Mouse (Mus musculus) midbrain, embryonic 16.5 days (tissue): ENCODE data around the gene Rpl36al. TPM values are rescaled to one million over a fixed set of nuclear protein-coding genes. Genes with fewer than 3 reads are reported as not detected.

Source experiments
- ATAC-seq: fragments of 200-750 bp; cut with Nextera tagmentation; 2 replicates; pipeline ENCODE4 v1.8.0; 2017; ENCODE audit warnings: moderate TSS enrichment
- H3K27ac ChIP-seq: fragments of 300-500 bp; sonication (generic); 2 replicates; pipeline ENCODE4 v1.5.1; 2014; ENCODE audit warnings: mild to moderate bottlenecking, low read length, mixed read lengths
- H3K27me3 ChIP-seq: fragments of 300-500 bp; sonication (generic); 2 replicates; pipeline ENCODE4 v1.6.1; 2014; ENCODE audit warnings: low read depth, low read length, mixed read lengths; ENCODE audit not compliant: control insufficient read depth, insufficient read depth
- H3K36me3 ChIP-seq: fragments of 300-500 bp; sonication (generic); 2 replicates; pipeline ENCODE4 v1.6.1; 2014; ENCODE audit warnings: mild to moderate bottlenecking, low read length, moderate library complexity, mixed read lengths; ENCODE audit not compliant: control insufficient read depth, insufficient read depth
- H3K4me1 ChIP-seq: fragments of 300-500 bp; sonication (generic); 2 replicates; pipeline ENCODE4 v1.6.1; 2014; ENCODE audit warnings: mild to moderate bottlenecking, low read length, mixed read lengths; ENCODE audit not compliant: control insufficient read depth, insufficient read depth
- H3K4me2 ChIP-seq: fragments of 300-500 bp; sonication (generic); 2 replicates; pipeline ENCODE4 v1.6.1; 2014; ENCODE audit warnings: mild to moderate bottlenecking, low read length, mixed read lengths
- H3K4me3 ChIP-seq: fragments of 300-500 bp; sonication (generic); 2 replicates; pipeline ENCODE4 v1.5.1; 2014; ENCODE audit warnings: low read depth, mild to moderate bottlenecking, low read length, moderate library complexity, mixed read lengths
- H3K9ac ChIP-seq: fragments of 300-500 bp; sonication (generic); 2 replicates; pipeline ENCODE4 v1.6.1; 2014; ENCODE audit warnings: low read depth, low read length, mixed read lengths
- H3K9me3 ChIP-seq: fragments of 300-500 bp; sonication (generic); replicated peaks from 2 replicates; pipeline ENCODE4 v1.6.1; 2014; ENCODE audit warnings: mild to moderate bottlenecking, low read length, mixed read lengths; ENCODE audit not compliant: control insufficient read depth, poor library complexity, severe bottlenecking
- WGBS: fragments of 180-500 bp; shearing (Covaris S2); extraction: QIAGEN DNeasy Blood & Tissue Kit; methylation state at CpG from one replicate; pipeline ENCODE4 v1.1.7; 2014; 5-methylcytosine and 5-hydroxymethylcytosine counted together
- polyA plus RNA-seq: library from polyadenylated mRNA; unstranded; fragments of >200 nt; fragmentation: Nextera tagmentation; extraction: Ambion mirVana; gene quantifications from 2 replicates; pipeline ENCODE4 v1.2.1, GENCODE M21; 2015

The Rpl36al gene
- polyA plus RNA-seq, 1 experiment from 2014 or later: 286 TPM

DNA sequence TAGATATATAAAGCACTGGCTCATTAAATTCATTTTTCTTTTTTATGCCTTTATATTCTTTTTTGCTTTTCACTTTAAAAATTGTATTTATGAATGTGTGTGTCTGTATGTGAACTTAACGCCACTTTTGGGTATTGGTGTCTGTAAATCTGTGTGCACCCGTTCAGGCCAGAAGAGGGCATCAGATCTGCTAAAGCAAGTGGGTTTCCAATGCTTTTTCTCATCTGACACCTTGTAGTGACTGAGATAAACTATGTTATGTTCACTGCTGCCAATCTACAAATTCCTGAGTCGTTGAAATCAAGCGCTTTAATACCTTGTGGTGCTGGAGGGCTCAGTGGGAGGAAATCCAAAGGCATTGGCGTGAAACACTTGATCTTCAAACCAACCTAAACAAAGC lies 27.2 kb upstream of the Rpl36al start:
- Histone ChIP-seq H3K9ac (no peak overlapping the region), H3K4me1 (no peaks in the 10 kb centered on the region), H3K27ac (no peak overlapping the region), H3K4me3 (no peak overlapping the region), H3K4me2 (no peak overlapping the region), H3K36me3 (no peaks in the 10 kb centered on the region), H3K9me3 (no peaks in the 10 kb centered on the region), H3K27me3 (no peaks in the 10 kb centered on the region)
- no peak for ATAC-seq
- 85% methylated on average over 5 of the region's 5 CpGs for WGBS

DNA sequence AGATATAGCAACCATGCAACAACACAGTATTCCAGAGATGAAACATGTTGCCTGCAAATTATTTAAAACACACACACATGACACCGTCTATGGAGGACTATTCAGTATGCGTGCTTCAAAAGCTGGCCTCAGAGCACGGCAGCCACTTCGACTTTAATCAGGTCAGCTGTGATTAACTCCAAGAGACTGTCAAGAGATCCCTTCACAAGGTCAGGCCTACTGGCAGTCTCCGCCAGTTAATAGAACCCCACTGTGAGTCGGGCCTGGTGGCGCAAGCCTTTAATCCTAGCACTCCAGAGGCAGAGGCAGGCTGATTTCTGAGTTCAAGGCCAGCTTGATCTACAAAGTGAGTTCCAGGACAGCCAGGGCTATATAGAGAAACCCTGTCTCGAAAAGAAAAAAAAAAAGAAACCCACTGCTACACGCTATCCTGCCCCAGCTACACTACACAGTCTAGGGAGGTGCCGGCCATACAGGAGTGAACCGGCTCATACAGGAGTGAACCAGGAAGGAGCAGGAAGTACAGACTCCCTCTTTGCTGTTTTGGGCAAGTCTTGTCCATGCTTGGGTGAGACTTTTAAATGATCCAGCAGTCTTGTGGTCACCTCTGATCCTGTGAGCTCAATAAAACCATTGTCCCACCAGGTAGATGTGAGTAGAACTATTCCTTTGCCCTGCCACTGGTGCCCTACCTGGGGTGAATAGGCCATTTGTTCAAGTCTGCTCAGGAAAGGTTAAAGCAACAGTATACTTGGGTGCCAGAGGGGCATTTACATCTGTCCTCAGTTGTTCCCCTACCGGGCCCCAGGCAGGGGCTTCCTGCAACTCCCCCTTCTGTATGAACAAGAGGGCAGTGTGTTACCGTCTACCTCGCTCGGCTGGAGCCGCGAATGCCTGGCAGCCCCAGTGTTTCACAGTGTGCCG lies 26.4 kb upstream of the Rpl36al start:
- H3K27ac ChIP-seq: no peak overlapping the region
- no peaks in the 10 kb centered on the region for H3K27me3 ChIP-seq
- H3K4me3 ChIP-seq: no peak overlapping the region
- no peaks in the 10 kb centered on the region for H3K36me3 ChIP-seq
- H3K9ac ChIP-seq: no peak overlapping the region
- no peak overlapping the region for H3K4me2 ChIP-seq
- H3K9me3 ChIP-seq: no peaks in the 10 kb centered on the region
- H3K4me1 ChIP-seq: no peaks in the 10 kb centered on the region
- ATAC-seq: no peak
- 86% methylated on average over 18 of the region's 18 CpGs for WGBS

DNA sequence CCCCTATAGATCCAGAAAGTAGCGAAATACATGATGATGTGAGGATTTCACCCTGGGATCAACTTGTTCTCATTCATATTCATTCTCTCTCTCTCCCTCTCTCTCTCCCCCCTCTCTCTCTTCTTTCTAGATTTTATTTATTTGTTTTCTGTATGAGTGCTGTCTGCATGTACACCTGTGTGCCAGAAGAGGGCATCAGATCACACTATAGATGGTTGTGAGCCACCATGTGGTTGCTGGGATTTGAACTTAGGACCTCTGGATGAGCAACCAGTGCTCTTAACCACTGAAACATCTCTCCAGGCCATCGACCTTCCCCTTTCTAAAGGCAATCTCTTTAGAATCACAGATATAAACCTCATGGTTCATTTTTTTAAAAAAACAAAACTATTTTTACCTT lies 24.6 kb upstream of the Rpl36al start:
- H3K27me3 ChIP-seq: no peaks in the 10 kb centered on the region
- no peaks in the 10 kb centered on the region for H3K36me3 ChIP-seq
- H3K9ac ChIP-seq: no peak overlapping the region
- H3K4me2 ChIP-seq: no peak overlapping the region
- 85% methylated on average over 2 of the region's 2 CpGs for WGBS
- no peaks in the 10 kb centered on the region for H3K9me3 ChIP-seq
- no peak for ATAC-seq
- no peak overlapping the region for H3K27ac ChIP-seq
- H3K4me1 ChIP-seq: no peaks in the 10 kb centered on the region
- H3K4me3 ChIP-seq: no peak overlapping the region

DNA sequence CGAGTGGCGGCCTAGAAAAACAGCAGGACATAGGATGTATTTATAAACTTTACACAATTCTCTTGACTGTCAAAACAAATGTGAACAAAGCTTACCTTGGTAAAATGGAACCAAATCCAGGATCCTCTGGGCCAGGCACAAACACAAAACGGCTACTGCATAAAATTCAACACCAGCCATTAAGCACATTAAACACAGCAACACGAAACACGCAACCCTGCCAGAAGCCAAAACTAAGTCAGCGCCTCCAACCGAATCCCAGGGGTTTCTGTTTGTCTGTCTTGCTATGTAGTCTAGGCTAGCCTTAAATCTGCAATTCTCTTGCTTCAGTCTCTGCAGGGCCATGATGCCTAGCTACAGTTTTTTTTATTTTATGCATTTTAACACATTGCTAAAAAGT lies 24.0 kb upstream of the Rpl36al start:
- Histone ChIP-seq H3K9me3 (no peaks in the 10 kb centered on the region), H3K9ac (no peak overlapping the region), H3K27me3 (no peaks in the 10 kb centered on the region), H3K4me3 (no peak overlapping the region), H3K27ac (no peak overlapping the region), H3K36me3 (no peaks in the 10 kb centered on the region), H3K4me2 (no peak overlapping the region), H3K4me1 (no peaks in the 10 kb centered on the region)
- 91% methylated on average over 7 of the region's 7 CpGs for WGBS
- no peak for ATAC-seq

DNA sequence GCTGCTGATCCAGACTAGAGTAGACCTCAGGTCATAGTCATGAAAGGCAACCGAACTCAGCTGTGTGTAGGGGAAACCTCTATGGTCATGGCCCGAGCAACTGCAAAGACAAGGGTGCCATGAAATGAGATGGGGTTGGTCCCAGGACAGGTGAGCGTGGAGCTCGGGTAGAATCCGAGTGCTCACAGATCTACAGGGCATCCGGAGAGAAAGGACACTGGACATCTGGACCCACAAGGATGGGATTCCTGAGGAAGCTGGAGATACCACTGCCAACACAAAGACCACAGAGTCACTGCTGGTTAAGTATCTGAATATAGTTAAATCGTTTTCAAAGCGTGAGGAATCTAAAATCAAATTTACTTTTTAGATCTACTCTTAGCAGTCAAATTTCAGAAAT lies 23.5 kb upstream of the Rpl36al start:
- WGBS: 97% methylated on average over 8 of the region's 8 CpGs

DNA sequence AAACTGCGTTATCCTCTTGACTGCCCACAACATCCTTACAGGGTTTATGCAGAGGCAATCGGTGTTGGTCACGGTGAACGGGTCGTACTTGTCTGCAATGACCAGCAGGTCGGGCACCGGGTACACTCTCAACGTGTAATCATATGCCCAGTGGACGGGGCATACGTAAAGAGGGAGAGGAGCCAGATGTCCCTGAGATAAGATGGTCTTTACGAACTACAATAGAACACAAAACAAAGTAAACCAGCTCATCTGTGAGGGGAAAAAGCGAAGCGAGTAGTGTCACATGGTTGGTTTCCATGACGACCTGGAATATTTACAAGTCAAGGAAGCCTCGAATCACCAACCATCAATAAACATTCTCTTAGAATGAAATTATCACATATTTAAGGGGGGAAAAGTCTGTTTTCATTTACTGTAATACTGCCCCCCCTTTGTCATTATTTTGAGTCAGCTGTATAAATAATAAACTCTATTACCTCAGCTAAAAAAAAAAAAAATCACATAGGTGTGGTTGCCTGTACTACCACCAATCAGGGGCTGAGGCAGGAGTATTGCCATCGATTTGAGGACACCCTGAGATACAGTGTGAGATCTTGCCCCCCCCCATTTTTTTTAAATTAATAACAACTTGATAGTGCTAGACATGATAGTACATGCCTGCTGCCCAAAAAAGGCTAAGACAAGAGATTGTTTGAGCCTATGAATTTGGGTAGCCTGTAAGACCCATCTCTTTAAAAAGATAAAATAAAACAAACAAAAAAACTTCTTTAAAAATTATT lies 20.4 kb upstream of the Rpl36al start, which contains the start of gene Gm49384:
Gene Gm49384 (minus strand): TSS at position 216 of the 782 bp plus-strand sequence.
- 64% methylated on average over 16 of the region's 16 CpGs for WGBS
- Histone ChIP-seq H3K4me1 (peaks cover 7% of the 10 kb centered on the region; the same call in 1 of the 2 replicates), H3K36me3 (no peaks in the 10 kb centered on the region; the same call in 1 of the 2 replicates), H3K27me3 (no peaks in the 10 kb centered on the region), H3K9ac (no peak within 1 kb of the TSS), H3K27ac (no peak within 1 kb of the TSS), H3K4me3 (no peak within 1 kb of the TSS), H3K4me2 (no peak within 1 kb of the TSS), H3K9me3 (no peaks in the 10 kb centered on the region)
- ATAC-seq: peak; percentile 40

More for the DNA sequence above, 23.5 kb upstream of the Rpl36al start:
- Histone ChIP-seq H3K4me2 (no peak overlapping the region), H3K4me1 (no peaks in the 10 kb centered on the region), H3K27me3 (no peaks in the 10 kb centered on the region), H3K9ac (no peak overlapping the region), H3K9me3 (no peaks in the 10 kb centered on the region), H3K36me3 (no peaks in the 10 kb centered on the region), H3K4me3 (no peak overlapping the region), H3K27ac (no peak overlapping the region)
- ATAC-seq: no peak

DNA sequence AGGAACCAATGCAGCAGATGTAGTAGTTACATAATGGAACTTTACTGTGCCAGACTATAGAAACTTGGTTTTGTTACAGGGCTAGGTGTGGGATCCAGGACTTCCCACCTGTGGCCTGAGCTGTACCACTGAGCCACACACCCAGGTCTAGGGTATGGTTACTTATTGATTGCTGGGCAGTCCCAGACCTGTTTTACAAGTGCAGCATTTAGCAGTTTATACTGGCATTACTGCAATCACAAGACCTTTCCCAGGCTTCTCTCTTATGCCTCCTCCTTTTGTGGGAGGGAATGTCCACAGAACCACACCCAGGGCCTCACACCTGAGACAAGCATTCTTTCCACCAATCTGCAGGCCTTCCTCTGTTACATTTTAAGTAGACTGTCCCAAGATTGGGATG lies 15.1 kb upstream of the Rpl36al start:
- Histone ChIP-seq H3K9ac (0 out of 2 replicates have a peak overlapping the region, but pooled peaks have one; percentile 0), H3K4me1 (peaks cover 29% of the 10 kb centered on the region), H3K36me3 (no peaks in the 10 kb centered on the region; the same call in 1 of the 2 replicates), H3K4me3 (no peak overlapping the region), H3K27me3 (no peaks in the 10 kb centered on the region), H3K9me3 (no peaks in the 10 kb centered on the region), H3K4me2 (peak overlapping the region; percentile 75; the same call in 1 of the 2 replicates), H3K27ac (no peak overlapping the region)
- ATAC-seq: no peak

DNA sequence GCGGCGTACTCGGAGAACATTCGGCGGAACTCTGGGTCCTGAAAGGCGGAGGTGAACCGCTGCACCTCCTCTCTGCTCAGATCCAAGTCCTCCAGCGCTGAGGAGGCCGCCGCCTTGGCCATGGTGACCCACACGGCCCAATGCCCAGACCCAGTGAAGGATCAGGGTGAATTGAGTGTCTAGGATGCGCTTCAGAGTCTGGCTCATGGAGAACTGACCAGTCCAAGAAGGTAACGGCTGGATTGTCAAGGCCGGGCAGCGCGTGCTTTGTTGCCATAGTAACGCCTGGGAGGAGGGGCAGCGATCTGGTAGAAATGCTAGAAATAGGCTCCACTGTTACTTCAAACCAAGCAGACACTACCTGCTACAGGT lies 14.3 kb upstream of the Rpl36al start, which contains the start of gene Dnaaf2:
Gene Dnaaf2 (minus strand): TSS at position 266 of the 372 bp plus-strand sequence.
- H3K4me3 ChIP-seq: peak within 1 kb of the TSS; percentile 79
- WGBS: under 1% methylated on average over 18 of the region's 18 CpGs
- no peaks in the 10 kb centered on the region for H3K9me3 ChIP-seq
- H3K9ac ChIP-seq: peak within 1 kb of the TSS; percentile 86
- peak; percentile 56 for ATAC-seq
- peaks cover 29% of the 10 kb centered on the region for H3K4me1 ChIP-seq
- H3K27ac ChIP-seq: peak within 1 kb of the TSS; percentile 83
- peak within 1 kb of the TSS; percentile 75 for H3K4me2 ChIP-seq
- no peaks in the 10 kb centered on the region; the same call in 1 of the 2 replicates for H3K36me3 ChIP-seq
- no peaks in the 10 kb centered on the region for H3K27me3 ChIP-seq
